Mouse (Mus musculus): ENCODE results near the gene Gm36864. TPM values are rescaled to one million over a fixed set of nuclear protein-coding genes. Genes with fewer than 3 reads are reported as not detected.
A peak's percentile ranks its signal among the peaks of the same experiment; 100 is the strongest.
"Not testable (repeated sequence)": the region's sequence is repeated elsewhere in the genome, so short reads cannot be mapped to it uniquely, and the experiment has no call there.

Gm36864 gene
- not detected for total RNA-seq (2021)
- long read RNA-seq, experiment 1 = 0 reads
- long read RNA-seq, experiment 2 = 0 reads

DNA sequence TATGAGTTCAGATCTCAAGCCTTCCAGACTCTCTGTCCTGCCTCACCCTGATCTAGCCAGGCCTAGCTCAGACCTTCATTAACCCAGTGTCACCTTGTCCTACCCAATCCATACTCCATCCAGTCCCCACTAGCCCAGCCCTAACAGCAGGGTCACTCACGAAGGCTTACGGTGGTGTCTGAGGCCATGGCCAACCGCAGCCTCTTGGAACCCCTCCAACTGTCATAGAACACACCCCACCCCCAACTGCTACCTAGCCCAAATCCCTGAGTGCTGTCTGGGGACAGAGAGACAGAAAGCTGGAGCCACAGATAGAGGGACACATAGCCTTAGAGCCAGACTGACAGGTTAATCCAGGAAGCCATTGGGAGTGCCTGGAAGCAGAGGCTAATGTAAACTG lies at the start of gene Gm36864:
Gm36864 (plus strand) TSS at position 269 of the 400 bp plus-strand sequence.
- no peak for DNase-seq (ENCODE audit: low spot score in 2 of 2)

DNA sequence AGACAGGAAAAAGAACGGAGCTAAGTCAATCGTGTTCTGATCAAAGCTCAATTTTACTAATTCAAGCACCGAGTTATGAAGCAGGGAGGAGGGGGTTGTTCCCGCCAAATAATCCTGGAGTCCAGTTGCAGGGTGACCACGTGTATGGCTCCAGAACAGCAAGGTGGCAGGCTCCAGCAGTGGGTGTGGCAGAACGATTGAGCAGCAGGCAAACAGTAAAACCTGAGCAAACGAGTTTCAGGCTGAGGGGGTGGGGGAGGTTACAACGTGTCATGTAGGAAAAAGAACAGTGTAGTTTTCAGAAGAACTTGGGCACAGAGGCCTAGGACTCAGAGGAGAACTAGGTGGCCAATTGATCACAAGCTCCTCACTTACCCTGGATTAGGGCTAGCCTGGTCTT lies 49.5 kb upstream of the Gm36864 start:
- not testable (repeated sequence) for DNase-seq (ENCODE audit: low spot score in 2 of 2)

DNA sequence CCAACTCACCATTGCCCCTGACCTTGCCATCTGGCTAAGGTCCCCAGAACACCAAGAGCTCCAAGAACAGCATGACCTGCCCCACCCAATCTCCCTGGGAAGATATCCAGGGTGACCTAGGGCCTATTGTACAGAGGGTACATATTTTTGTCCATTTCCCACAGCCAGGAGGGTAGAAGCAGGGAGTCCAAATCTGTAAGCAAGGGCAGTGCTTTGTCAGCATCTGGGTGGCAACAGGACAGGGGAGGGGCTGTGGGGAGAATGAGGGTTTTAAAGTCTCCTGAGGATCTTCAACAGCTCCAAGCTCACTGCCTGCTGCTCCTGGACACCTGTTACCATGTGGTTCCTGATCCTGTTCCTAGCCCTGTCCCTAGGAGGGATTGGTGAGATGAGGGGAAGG lies 48.0 kb upstream of the Gm36864 start, which contains the start of gene Klk1b24:
Klk1b24 (plus strand) TSS at position 301 of the 400 bp plus-strand sequence.
- not testable (repeated sequence) for DNase-seq (ENCODE audit: low spot score in 2 of 2)

DNA sequence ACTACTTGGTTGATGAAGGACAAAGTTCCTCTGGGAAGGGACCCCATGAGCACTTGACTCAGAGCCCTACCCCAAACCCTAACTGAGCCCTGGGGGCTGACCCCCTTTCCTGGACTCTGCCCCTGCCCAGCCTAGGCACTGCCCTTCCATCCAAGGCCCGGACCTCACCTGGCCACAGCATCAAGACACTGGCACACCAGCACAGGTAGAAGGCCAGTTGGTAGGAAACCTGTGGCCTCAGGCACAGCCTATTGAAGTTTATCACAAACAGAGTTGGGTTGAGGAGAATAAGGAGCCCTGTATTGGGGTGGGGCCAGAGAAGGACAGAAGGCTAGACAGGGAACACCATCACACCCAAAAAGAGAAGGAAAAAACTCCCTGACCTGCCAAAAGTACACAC lies 42.5 kb upstream of the Gm36864 start:
- not testable (repeated sequence) for DNase-seq (ENCODE audit: low spot score in 2 of 2)

DNA sequence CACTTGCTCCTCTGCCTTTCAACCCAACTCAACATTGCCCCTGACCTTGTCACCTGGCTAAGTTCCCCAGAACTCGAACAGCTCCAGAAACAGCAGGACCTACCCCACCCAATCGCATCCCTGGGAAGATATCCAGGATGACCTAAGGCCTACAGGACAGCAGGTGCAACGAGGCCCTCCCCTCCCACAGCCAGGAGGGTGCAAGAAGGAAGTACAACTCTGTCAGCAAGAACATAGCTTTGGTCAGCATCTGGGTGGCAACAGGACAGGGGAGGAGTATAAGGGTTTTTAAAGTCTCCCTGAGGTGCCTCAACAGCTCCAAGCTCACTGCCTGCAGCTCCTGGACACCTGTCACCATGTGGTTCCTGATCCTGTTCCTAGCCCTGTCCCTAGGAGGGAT lies 38.1 kb upstream of the Gm36864 start, which contains the start of gene Klk1b3:
Klk1b3 (plus strand) TSS at position 301 of the 400 bp plus-strand sequence.
- DNase-seq (ENCODE audit: low spot score in 2 of 2) = no peak

- not testable (repeated sequence) for DNase-seq (ENCODE audit: low spot score in 2 of 2)
These were observed 28.8 kb upstream of the Gm36864 start, which contains the start of gene Klk1b4 for GRCm38 (mm10) chr7:44207135-44207534. Gene Klk1b4, plus strand, starts transcription at chr7:44207435.

DNA sequence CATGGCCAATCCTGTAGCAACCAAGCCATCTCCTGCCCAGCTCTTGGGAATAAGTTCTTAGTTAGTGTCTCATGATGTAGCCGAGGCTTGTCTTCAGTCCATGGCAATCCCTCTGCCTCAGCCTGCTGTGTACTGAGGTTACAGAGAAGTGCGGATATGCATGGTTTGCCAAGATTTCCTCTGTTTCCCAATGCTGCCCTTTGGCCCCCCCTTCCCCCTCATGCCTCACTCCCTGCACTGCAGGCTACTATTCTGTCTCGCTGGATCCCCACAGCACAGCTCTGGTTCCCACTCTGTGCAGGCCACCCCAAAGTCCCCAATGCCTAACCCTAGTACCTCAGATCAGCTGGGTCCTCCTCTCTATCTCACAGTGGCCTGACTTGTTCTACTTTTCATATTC lies 27.7 kb upstream of the Gm36864 start:
- no peak for DNase-seq (ENCODE audit: low spot score in 2 of 2)

DNA sequence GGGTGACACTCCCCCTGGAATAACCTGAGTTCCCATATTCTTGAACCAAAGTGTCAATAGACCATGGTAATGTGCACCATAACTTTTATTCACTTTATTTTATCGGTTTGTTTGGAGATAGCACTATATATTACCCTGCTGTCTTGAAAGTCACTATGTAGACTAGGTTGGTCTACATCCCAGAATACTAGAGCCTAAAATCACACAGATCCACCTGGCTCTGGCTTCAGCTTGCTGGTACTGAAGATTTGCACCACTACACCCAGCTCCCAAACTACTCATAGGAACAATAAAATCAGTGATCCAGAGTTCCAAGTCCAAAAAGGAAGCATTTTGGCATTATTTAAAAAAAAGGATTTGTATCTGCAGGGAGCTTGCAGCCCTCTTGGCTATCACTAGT lies 20.3 kb upstream of the Gm36864 start, which contains the start of gene Klk1b5:
Klk1b5 (plus strand) TSS at position 301 of the 400 bp plus-strand sequence.
- no peak for DNase-seq (ENCODE audit: low spot score in 2 of 2)

GRCm38 (mm10) chr7:44221601-44222000 lies 14.4 kb upstream of the Gm36864 start:
- DNase-seq (ENCODE audit: low spot score in 2 of 2) = not testable (repeated sequence)

- DNase-seq (ENCODE audit: low spot score in 2 of 2) = not testable (repeated sequence)
These were observed 13.6 kb upstream of the Gm36864 start for GRCm38 (mm10) chr7:44222335-44222734.

- no peak for DNase-seq (ENCODE audit: low spot score in 2 of 2)
These were observed 10.9 kb upstream of the Gm36864 start, which contains the start of gene Klk1 for GRCm38 (mm10) chr7:44225076-44225475. Gene Klk1, plus strand, starts transcription at chr7:44225360.

GRCm38 (mm10) chr7:44239913-44240312 lies 3.9 kb downstream of the Gm36864 start:
- no peak for DNase-seq (ENCODE audit: low spot score in 2 of 2)

DNA sequence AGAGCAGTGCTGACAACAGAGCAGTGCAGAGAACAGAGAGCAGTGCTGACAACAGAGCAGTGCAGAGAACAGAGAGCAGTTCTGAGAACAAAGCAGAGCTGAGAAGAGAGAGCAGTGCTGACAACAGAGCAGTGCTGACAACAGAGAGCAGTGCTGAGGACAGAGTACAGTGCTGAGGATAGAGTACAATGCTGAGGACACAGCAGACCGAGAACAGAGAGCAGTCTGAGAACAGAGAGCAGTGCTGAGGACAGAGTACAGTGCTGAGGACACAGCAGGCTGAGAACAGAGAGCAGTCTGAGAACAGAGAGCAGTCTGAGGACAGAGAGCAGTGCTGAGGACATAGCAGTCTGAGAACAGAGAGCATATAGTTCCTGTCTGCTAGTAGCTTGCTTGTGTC lies 4.7 kb downstream of the Gm36864 start:
- no peak for DNase-seq (ENCODE audit: low spot score in 2 of 2)

GRCm38 (mm10) chr7:44241163-44241562 lies 5.2 kb downstream of the Gm36864 start:
- no peak for DNase-seq (ENCODE audit: low spot score in 2 of 2)

DNA sequence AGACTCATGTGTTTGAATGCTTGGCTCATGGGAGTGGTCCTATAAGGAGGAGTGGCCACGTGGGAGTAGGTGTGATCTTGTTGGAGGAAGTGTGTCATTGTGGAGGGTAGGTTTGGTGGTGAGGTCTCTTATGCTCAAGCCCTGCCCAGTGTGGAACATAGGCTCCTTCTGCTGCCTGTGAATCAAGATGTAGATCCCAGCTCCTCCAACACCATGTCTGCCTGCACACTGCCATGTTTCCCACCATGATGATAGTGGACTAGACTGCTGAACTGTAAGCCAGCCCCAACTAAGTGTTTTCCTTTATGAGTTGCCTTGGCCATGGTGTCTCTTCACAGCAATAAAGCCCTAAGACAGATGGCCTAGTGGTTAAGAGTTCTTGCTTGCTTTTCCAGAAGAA lies 8.1 kb downstream of the Gm36864 start:
- DNase-seq (ENCODE audit: low spot score in 2 of 2) = no peak

DNA sequence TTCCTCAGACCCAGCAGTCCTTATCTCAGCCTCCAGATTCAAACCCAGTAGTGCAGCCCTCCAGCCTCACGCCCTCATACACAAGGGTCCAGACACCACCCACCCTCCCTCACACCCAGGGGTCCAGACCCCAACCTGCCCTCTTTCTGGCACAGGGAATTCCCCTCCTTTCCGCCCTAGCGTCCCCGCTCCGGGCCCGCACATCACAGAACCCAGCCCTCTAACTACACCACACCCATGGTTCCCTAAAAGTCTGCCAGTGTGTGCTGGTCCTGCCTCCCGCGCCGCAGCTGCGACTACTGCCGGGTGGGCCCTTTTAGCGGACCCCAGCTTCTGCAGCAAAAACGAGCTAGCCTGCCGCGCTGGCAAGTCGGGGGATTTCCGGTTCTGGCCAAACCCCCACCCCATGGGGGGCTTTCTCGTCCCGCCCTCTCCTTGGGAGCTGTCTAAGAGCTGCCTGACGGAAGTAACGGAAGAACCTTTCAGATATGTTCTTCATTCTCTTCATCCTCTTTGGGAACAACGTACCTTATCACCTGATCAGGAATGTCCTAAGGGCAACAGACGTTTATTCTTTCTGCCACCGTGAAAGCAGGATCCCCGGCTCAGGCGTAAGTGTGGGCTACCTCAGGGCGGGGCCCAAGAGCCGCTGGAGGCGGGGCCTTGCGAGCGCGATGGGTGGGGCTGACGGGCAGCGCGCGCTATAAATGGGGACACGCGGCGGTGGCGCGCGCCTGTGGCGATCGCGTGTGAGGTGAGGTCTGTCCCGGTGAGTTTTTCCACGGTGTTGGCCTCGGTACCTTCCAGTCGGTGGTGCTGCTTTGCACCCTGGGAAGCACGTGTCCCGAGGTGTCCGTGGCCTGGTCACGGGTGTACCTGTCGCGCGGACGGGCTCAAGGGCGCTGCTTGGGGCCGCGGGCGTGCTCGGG lies 10.3 kb downstream of the Gm36864 start, which contains the start of the genes 1700028J19Rik and 2410002F23Rik:
1700028J19Rik (minus strand) TSS at position 641 of the 929 bp plus-strand sequence.
2410002F23Rik (plus strand) TSS at position 668 of the 929 bp plus-strand sequence.
- DNase-seq (ENCODE audit: low spot score in 2 of 2) = peak; percentile 82 to 83

DNA sequence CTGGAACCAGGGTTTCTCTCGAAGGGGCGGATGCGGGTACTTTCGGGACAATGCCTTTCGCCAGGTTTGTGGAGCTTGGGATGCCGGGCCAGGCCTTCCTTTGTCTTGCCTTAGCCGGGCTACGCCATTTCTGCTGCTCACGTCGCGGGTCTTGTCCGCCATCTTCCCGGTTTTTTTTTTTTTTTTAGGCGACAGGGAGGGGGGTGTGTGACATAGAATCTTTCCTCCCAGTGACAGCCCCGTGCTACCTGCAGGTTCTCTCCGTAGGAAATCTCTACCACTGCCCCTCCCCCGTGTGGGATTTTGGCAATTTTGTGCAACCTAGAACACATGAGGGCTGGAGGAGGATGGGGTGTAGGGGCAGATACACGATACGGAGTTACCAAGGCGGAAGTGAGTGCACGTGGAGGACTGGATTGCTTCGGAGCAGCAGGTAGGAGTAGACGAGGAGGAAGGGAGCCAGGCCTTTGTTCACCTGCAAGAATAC lies 11.1 kb downstream of the Gm36864 start:
- DNase-seq (ENCODE audit: low spot score in 2 of 2) = peak in 1 of 2 experiments; percentile 14

- DNase-seq (ENCODE audit: low spot score in 2 of 2) = no peak
These were observed 12.0 kb downstream of the Gm36864 start for GRCm38 (mm10) chr7:44247971-44248370.

DNA sequence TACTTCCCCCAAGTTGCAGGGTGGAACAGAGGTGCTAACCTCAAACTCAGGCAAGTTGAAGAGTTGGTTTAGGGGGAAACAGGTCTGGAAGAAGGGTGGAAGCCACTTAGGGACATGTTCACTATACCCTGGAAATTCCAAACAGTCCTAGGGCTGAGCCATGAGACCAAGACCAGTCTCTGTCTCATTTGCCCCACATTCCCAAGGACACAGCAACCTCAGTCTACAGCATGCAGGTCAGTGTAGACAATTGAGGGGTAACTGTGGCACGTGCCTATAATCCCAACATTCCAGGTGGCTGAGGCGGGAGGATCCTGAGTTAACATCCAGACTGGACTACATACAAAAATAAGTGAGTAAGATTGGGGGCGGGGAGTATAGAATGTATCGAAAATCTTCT lies 13.3 kb downstream of the Gm36864 start:
- no peak for DNase-seq (ENCODE audit: low spot score in 2 of 2)

GRCm38 (mm10) chr7:44250732-44251275 lies 14.8 kb downstream of the Gm36864 start:
- DNase-seq (ENCODE audit: low spot score in 2 of 2) = peak; percentile 23 to 39

GRCm38 (mm10) chr7:44253023-44253616 lies 17.1 kb downstream of the Gm36864 start:
- DNase-seq (ENCODE audit: low spot score in 2 of 2) = no peak

Measured in adrenal gland, postnatal 4 days (tissue).